Mouse (Mus musculus) limb, embryonic 13.5 days (tissue): ENCODE data around the gene Zfp655. TPM values are rescaled to one million over a fixed set of nuclear protein-coding genes. Genes with fewer than 3 reads are reported as not detected.
"Not testable (repeated sequence)": the region's sequence is repeated elsewhere in the genome, so short reads cannot be mapped to it uniquely, and the experiment has no call there.

Source experiments
- ATAC-seq: fragments of 200-750 bp; cut with Nextera tagmentation; 2 replicates; pipeline ENCODE4 v1.8.0; 2017; ENCODE audit warnings: low read depth, moderate number of reproducible peaks, moderate TSS enrichment; ENCODE audit not compliant: low FRiP score
- H3K27ac ChIP-seq: fragments of 300-500 bp; sonication (generic); 2 replicates; pipeline ENCODE4 v1.5.1; 2015; ENCODE audit warnings: inconsistent platforms, mild to moderate bottlenecking, moderate library complexity
- H3K27me3 ChIP-seq: fragments of 300-500 bp; sonication (generic); 2 replicates; pipeline ENCODE4 v1.6.1; 2015; ENCODE audit warnings: mild to moderate bottlenecking, inconsistent platforms
- H3K36me3 ChIP-seq: fragments of 300-500 bp; sonication (generic); 2 replicates; pipeline ENCODE4 v1.6.1; 2015; ENCODE audit warnings: inconsistent platforms, mild to moderate bottlenecking, moderate library complexity
- H3K4me1 ChIP-seq: fragments of 300-500 bp; sonication (generic); 2 replicates; pipeline ENCODE4 v1.6.1; 2015; ENCODE audit warnings: inconsistent platforms
- H3K4me2 ChIP-seq: fragments of 300-500 bp; sonication (generic); replicated peaks from 2 replicates; pipeline ENCODE4 v1.6.1; 2015; ENCODE audit warnings: inconsistent platforms, mild to moderate bottlenecking, moderate library complexity
- H3K4me3 ChIP-seq: fragments of 300-500 bp; sonication (generic); 2 replicates; pipeline ENCODE4 v1.5.1; 2015; ENCODE audit warnings: moderate library complexity, mild to moderate bottlenecking, inconsistent platforms
- H3K9ac ChIP-seq: fragments of 300-500 bp; sonication (generic); 2 replicates; pipeline ENCODE4 v1.6.1; 2015; ENCODE audit warnings: mild to moderate bottlenecking, inconsistent platforms
- H3K9me3 ChIP-seq: fragments of 300-500 bp; sonication (generic); 2 replicates; pipeline ENCODE4 v1.6.1; 2016; ENCODE audit warnings: inconsistent platforms
- WGBS: fragments of 180-500 bp; shearing (Covaris S2); methylation state at CpG from one replicate; pipeline ENCODE4 v1.1.7; 2015; 5-methylcytosine and 5-hydroxymethylcytosine counted together
- polyA plus RNA-seq: library from polyadenylated mRNA; unstranded; fragments of >200 nt; fragmentation: Nextera tagmentation; extraction: Ambion mirVana; gene quantifications from 2 replicates; pipeline ENCODE4 v1.2.1, GENCODE M21; 2015

Zfp655 gene
- polyA plus RNA-seq, 1 experiment from 2014 or later: 34.1 TPM

DNA sequence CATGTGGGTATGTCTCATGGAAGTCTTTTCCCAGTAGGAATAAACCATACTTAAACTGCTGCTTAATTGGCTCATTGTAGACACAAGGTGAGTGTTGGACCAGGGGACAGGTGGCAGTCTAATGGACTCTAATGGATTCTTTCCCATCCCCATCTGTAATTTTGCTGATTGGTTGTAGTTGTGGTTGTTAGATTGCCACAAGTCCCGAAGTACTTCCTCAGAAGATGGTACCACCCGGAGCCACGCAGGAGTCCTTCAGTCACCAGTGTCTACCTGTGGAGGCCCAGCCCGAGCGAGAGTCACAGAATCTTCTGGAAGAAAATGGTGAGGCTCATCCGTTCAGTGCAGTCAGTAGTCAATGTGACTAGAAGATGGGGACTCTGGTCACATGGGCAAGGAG is 24.1 kb upstream of the Zfp655 start:
- 97% methylated on average over 6 of the region's 6 CpGs for whole genome bisulfite sequencing

DNA sequence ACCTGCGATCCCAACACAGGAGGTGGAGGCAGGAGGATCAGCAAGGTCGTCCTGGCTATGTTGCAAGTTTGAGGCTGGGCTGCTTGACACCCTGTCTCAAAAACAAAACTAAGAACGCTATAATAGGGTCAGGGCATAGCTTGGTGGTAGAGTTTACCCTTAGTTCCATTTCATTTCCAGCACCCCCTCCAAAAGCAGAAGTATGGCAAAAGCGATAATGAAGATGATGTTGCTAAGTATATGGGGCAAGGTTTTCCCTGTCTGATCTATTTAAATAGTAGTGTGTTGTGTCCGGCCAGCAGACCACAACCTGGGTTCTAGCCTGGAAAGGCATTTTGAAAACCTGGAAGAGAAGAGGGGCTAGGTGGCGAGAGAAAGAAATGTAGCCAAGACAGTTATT is 23.6 kb upstream of the Zfp655 start:
- Histone ChIP-seq H3K4me2 (no peak overlapping the region), H3K9me3 (no peaks in the 10 kb centered on the region), H3K4me1 (peaks cover 13% of the 10 kb centered on the region), H3K27me3 (no peaks in the 10 kb centered on the region), H3K27ac (no peak overlapping the region), H3K9ac (no peak overlapping the region), H3K4me3 (no peak overlapping the region), H3K36me3 (peaks cover 54% of the 10 kb centered on the region)
- no peak for ATAC-seq
- WGBS: 86% methylated on average over 6 of the region's 6 CpGs

More for the DNA sequence above, 24.1 kb upstream of the Zfp655 start:
- Histone ChIP-seq H3K27me3 (no peaks in the 10 kb centered on the region), H3K36me3 (peaks cover 48% of the 10 kb centered on the region), H3K4me2 (no peak overlapping the region), H3K9me3 (no peaks in the 10 kb centered on the region), H3K4me1 (peaks cover 13% of the 10 kb centered on the region), H3K9ac (no peak overlapping the region), H3K27ac (no peak overlapping the region), H3K4me3 (no peak overlapping the region)
- ATAC-seq: no peak

DNA sequence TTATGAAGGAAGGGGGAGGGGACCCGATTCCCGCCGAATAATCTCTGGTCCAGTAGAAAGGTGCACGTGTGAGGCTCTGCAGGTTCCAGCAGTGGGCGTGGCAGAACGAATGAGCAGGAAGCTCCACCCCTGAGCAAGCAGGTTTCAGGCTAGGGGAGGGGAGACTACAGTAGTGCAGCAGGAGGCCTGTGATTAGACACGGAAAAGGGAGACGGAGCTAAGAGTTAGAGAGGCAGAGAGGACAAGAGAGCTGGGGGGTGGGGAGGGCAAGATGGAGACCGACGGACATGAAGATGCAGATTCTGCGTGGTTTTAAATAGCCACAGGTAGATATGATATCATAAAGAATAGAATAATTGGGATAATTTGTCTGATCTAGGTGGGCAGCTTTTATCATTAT is 23.1 kb upstream of the Zfp655 start:
- not testable (repeated sequence) for H3K27ac ChIP-seq, ATAC-seq, H3K4me2 ChIP-seq, H3K4me3 ChIP-seq, H3K9ac ChIP-seq, H3K27me3 ChIP-seq, H3K9me3 ChIP-seq
- H3K4me1 ChIP-seq: peaks cover 13% of the 10 kb centered on the region
- 48% methylated on average over 11 of the region's 11 CpGs for WGBS
- peaks cover 57% of the 10 kb centered on the region for H3K36me3 ChIP-seq

DNA sequence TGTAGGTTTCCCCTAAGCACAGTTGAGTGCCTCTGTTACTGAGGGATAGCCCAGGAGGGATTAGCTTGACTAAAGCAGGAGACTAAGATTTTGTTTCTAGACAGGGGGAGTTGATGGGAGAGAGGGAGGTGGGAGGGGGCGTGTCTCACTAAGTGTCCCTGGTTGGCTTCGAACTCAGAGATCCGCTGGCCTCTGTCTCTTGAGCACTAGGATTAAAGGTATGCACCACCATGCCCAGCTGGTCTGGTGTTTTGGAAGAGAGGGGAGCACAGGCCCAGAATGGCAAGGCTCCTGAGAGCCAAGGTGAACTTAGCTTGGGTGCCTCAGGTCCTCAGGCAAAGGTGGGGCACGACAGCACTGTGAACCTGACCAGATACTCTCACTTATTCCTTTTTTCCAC is 20.2 kb upstream of the Zfp655 start:
- H3K4me1 ChIP-seq: no peaks in the 10 kb centered on the region
- 92% methylated on average over 4 of the region's 4 CpGs for WGBS
- no peaks in the 10 kb centered on the region for H3K9me3 ChIP-seq
- H3K4me2 ChIP-seq: no peak overlapping the region
- H3K27me3 ChIP-seq: no peaks in the 10 kb centered on the region
- H3K36me3 ChIP-seq: peaks cover 83% of the 10 kb centered on the region
- H3K4me3 ChIP-seq: no peak overlapping the region
- no peak overlapping the region for H3K9ac ChIP-seq
- ATAC-seq: no peak
- H3K27ac ChIP-seq: no peak overlapping the region

DNA sequence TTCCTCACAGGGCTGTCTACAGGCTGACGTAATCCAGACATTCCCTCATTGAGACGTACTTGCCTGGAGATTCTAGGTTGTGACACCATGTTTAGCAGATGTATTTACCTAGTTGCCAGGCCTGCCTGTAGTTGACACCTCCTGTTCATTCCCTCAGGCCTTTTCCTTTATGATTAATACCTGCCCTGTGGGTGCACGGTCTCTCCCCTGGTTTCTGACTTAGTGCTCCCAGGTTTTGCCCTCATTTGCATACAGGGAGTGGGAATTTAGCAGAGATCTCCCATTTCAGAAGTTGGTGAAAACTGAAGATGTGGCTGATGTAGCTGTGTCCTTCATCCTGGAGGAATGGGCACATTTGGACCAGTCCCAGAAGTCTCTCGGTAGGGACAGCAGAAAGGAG is 19.3 kb upstream of the Zfp655 start:
- H3K27ac ChIP-seq: no peak overlapping the region
- H3K36me3 ChIP-seq: peaks cover 80% of the 10 kb centered on the region
- no peaks in the 10 kb centered on the region for H3K4me1 ChIP-seq
- H3K27me3 ChIP-seq: no peaks in the 10 kb centered on the region
- no peak for ATAC-seq
- H3K9ac ChIP-seq: no peak overlapping the region
- 89% methylated on average over 4 of the region's 4 CpGs for WGBS
- H3K4me2 ChIP-seq: no peak overlapping the region
- H3K4me3 ChIP-seq: no peak overlapping the region
- no peaks in the 10 kb centered on the region for H3K9me3 ChIP-seq

DNA sequence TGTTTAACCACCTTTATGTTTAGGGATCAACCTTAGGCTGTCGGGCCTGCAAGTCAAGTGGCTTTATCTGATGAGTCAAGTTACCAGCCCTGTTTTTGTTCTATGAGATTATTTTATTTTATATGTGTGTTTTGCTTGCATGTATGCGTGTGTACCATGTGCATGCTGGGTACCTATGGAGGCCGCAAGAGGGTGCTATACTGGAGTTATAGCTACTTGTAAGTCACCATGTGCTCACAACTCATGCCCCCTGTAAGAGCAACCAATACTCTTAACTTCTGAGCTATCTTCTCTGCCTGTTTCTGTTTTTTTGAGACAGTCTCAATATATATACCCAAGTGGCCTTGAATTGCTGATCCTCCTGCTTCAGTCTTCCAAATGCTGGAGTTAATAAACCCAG is 18.0 kb upstream of the Zfp655 start:
- Histone ChIP-seq H3K4me2 (no peak overlapping the region), H3K9ac (no peak overlapping the region), H3K27me3 (no peaks in the 10 kb centered on the region), H3K36me3 (peaks cover 78% of the 10 kb centered on the region), H3K4me1 (no peaks in the 10 kb centered on the region), H3K4me3 (no peak overlapping the region), H3K9me3 (no peaks in the 10 kb centered on the region), H3K27ac (no peak overlapping the region)
- no peak for ATAC-seq
- WGBS: 91% methylated on average over 3 of the region's 3 CpGs

DNA sequence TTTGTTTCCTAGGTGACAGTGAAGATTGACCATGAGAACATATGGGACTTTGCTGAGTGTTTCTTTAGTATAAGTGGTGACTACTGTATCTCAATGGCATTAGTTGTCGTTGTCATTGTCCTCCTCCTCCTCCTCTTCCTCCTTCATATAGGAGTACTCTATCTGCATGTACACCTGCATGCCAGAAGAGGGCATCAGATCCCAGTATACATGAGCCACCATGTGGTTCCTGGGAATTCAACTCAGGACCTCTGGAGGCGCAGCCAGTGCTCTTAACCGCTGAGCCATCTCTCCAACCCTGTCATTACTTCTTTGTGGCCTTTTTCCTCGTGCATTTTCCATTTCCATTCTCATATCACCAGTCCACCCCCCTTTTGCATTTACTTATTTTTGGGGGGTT is 16.8 kb upstream of the Zfp655 start:
- no peak overlapping the region for H3K4me2 ChIP-seq
- no peaks in the 10 kb centered on the region for H3K9me3 ChIP-seq
- no peak for ATAC-seq
- WGBS: 78% methylated on average over 4 of the region's 4 CpGs
- H3K27me3 ChIP-seq: no peaks in the 10 kb centered on the region
- H3K27ac ChIP-seq: no peak overlapping the region
- H3K9ac ChIP-seq: no peak overlapping the region
- no peak overlapping the region for H3K4me3 ChIP-seq
- peaks cover 79% of the 10 kb centered on the region for H3K36me3 ChIP-seq
- no peaks in the 10 kb centered on the region for H3K4me1 ChIP-seq

DNA sequence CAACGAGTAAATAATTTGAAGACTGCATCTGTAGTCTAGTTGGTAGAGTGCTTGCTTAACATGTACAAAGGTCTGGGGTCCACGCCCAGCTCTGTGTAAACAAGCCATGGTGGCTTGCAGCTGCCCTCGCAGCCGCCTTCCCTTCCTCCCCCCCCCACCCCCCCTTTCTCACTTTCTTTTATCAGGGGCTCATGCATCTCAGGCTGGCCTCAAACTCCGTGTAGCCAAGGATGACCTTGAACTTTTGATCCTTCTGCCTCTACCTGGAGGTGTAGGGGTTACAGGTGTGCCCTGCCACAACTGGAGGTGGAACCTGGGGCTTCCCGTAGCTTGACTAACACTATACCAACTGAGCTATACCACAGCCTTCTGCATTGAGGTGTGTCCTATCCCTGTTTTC is 13.8 kb upstream of the Zfp655 start:
- Histone ChIP-seq H3K4me2 (no peak overlapping the region), H3K36me3 (peaks cover 77% of the 10 kb centered on the region), H3K4me3 (no peak overlapping the region), H3K9me3 (no peaks in the 10 kb centered on the region), H3K27ac (no peak overlapping the region), H3K9ac (no peak overlapping the region), H3K4me1 (no peaks in the 10 kb centered on the region), H3K27me3 (no peaks in the 10 kb centered on the region)
- WGBS: 82% methylated on average over 6 of the region's 6 CpGs
- ATAC-seq: no peak

DNA sequence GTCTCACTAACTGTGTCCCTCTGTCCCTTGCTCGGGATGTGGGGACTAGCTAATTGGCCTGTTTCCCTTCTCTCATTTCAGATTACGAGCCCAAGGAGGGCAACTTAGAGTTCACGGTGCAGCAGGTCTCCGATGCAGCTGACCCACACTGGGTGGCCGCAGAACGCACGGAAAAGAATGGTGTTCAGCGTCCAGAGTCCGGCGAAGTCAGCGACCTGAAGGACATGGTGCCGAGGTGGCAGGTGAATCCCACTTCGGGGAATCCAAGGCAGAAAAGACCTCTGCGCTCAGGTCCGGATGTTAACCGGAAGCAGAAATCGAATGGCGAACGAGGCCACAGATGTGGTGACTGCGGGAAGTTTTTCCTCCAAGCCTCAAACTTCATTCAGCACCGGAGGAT is 13.3 kb upstream of the Zfp655 start:
- Histone ChIP-seq H3K9me3 (no peaks in the 10 kb centered on the region), H3K4me3 (no peak overlapping the region), H3K27me3 (no peaks in the 10 kb centered on the region), H3K27ac (no peak overlapping the region), H3K36me3 (peaks cover 78% of the 10 kb centered on the region), H3K4me2 (no peak overlapping the region), H3K9ac (no peak overlapping the region), H3K4me1 (no peaks in the 10 kb centered on the region)
- WGBS: 91% methylated on average over 21 of the region's 21 CpGs
- no peak for ATAC-seq

DNA sequence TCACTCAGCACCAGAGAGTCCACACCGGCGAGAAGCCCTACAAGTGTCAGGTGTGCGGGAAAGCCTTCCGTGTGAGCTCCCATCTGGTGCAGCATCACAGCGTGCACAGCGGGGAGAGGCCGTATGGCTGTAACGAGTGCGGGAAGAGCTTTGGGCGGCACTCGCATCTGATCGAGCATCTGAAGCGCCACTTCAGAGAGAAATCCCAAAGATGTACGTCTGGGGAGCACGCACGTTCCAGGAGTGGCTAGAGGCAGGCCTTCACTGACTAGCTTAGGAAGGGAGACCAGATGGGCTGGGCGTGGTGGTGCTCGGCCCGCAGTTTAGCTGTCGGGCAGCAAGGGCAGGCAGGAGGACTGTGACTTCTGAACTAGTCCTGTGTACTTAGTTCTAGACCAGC is 12.8 kb upstream of the Zfp655 start:
- no peaks in the 10 kb centered on the region for H3K9me3 ChIP-seq
- no peak for ATAC-seq
- no peak overlapping the region for H3K4me3 ChIP-seq
- H3K36me3 ChIP-seq: peaks cover 74% of the 10 kb centered on the region
- H3K9ac ChIP-seq: no peak overlapping the region
- 93% methylated on average over 20 of the region's 20 CpGs for WGBS
- H3K27me3 ChIP-seq: no peaks in the 10 kb centered on the region
- H3K4me1 ChIP-seq: no peaks in the 10 kb centered on the region
- no peak overlapping the region for H3K4me2 ChIP-seq
- H3K27ac ChIP-seq: no peak overlapping the region

DNA sequence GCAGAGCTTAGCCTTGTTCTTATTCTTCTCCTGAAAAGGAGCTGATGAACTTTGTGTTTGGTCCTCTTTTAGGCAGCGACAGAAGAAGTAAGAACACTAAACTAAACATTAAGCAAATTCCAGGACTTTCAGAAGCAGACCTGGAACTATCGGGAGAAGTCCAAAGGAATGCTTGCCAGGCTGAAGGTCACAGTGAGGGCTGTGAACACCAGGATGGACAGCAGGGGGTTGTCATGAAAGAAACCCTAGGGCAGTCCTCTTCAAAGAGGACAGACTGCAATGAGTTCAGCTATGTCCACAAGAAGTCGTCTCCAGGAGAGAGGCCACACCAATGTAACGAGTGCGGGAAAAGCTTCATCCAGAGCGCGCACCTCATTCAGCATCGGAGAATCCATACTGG is 11.5 kb upstream of the Zfp655 start:
- Histone ChIP-seq H3K4me1 (no peaks in the 10 kb centered on the region), H3K4me2 (no peak overlapping the region), H3K4me3 (no peak overlapping the region), H3K27ac (no peak overlapping the region), H3K36me3 (peaks cover 61% of the 10 kb centered on the region), H3K9ac (no peak overlapping the region), H3K27me3 (no peaks in the 10 kb centered on the region), H3K9me3 (no peaks in the 10 kb centered on the region)
- WGBS: 93% methylated on average over 8 of the region's 8 CpGs
- no peak for ATAC-seq

DNA sequence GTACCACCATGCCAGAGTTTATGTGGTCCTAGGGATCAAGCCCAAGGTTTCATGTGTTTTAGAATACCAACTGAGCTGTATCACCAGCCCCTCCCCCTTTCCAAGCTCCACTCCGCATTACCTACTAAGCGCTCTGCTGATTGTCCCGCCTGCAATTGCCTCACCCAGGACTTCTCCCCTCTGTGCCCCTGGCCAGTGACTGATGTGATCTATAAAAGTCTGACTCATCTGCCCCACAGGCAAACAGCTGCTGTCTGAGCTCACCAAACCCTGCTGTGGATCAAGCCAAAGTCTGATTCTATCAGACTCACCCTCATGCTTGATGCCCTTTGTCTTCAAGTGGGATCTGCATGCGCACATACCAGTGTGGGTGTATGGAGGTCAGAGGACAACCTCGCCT is 8.7 kb upstream of the Zfp655 start:
- Histone ChIP-seq H3K9me3 (no peaks in the 10 kb centered on the region), H3K4me3 (no peak overlapping the region), H3K4me2 (no peak overlapping the region), H3K27me3 (no peaks in the 10 kb centered on the region), H3K27ac (no peak overlapping the region), H3K4me1 (no peaks in the 10 kb centered on the region), H3K9ac (no peak overlapping the region), H3K36me3 (peaks cover 48% of the 10 kb centered on the region)
- WGBS: 85% methylated on average over 5 of the region's 5 CpGs
- ATAC-seq: no peak

DNA sequence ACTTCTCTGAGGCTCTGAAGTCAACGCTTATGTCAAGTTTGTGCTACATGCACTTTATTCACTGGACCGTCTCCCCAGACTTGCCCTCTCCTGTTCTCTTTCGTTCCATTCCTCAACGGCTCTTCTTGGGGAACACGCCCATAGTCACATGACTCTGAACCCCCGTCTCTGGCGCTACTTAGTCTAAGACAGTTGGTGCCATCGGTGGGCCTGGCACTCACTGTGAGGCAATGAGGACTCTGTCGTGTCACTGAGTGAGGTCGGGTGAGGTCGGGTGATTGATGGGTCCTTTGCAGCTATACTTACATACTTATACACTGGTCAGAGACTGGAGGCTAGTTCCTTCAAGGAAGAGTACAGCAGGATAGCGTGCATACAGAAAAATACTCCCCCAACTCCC is 8.1 kb upstream of the Zfp655 start:
- no peaks in the 10 kb centered on the region for H3K27me3 ChIP-seq
- H3K4me1 ChIP-seq: no peaks in the 10 kb centered on the region
- WGBS: 79% methylated on average over 12 of the region's 12 CpGs
- no peak overlapping the region for H3K4me2 ChIP-seq
- peaks cover 43% of the 10 kb centered on the region for H3K36me3 ChIP-seq
- H3K4me3 ChIP-seq: no peak overlapping the region
- H3K9ac ChIP-seq: no peak overlapping the region
- no peak for ATAC-seq
- no peaks in the 10 kb centered on the region for H3K9me3 ChIP-seq
- no peak overlapping the region for H3K27ac ChIP-seq
